Mouse (Mus musculus): ENCODE measurements around the gene Phc2. TPM values are rescaled to one million over a fixed set of nuclear protein-coding genes. Genes with fewer than 3 reads are reported as not detected.

Phc2 gene
- polyA plus RNA-seq, 1 experiment = 64.6 TPM

DNA sequence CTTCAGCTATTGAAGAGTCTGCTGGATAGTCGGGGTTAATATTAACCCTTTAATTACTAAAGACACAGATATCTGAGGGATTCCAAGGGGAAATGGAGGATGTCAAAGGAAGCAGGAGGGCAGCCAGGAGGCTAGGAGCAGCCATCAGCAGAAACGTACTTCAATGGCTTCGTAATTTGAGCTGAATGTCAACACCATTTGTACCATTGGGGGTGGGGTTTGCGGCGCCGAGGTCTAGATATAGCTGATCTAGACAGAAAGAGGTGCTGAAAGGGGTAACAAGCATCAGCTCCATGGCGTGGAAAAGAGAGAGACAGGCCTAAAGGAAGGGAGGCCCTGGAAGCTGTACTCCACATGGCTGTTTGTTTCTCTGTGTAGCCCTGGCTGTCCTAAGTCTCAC lies 7.7 kb upstream of the Phc2 start:
- DNase-seq = peak; percentile 17
- Histone ChIP-seq H3K27ac (ENCODE audit: insufficient read depth, low read depth, low read length) (peak overlapping the region; percentile 84; the same call in 1 of the 2 replicates), H3K4me1 (ENCODE audit: control insufficient read depth, insufficient read depth, low read length) (peaks cover 25% of the 10 kb centered on the region), H3K36me3 (ENCODE audit: control insufficient read depth, insufficient read depth, low read length) (no peaks in the 10 kb centered on the region), H3K27me3 (replicated peaks; ENCODE audit: control insufficient read depth, insufficient read depth, low read length) (no peaks in the 10 kb centered on the region), H3K4me3 (ENCODE audit: insufficient read depth, low read depth, low read length) (no peak overlapping the region)
- 37% methylated on average over 7 of the region's 7 CpGs for WGBS
- TF ChIP-seq CTCF (conservative IDR thresholded peaks at IDR 0.05; ENCODE audit: insufficient read depth, insufficient read length, low read depth, low read length) (no peak), POLR2A (IDR thresholded peaks at IDR 0.05; ENCODE audit: low read depth, low read length) (no peak)

DNA sequence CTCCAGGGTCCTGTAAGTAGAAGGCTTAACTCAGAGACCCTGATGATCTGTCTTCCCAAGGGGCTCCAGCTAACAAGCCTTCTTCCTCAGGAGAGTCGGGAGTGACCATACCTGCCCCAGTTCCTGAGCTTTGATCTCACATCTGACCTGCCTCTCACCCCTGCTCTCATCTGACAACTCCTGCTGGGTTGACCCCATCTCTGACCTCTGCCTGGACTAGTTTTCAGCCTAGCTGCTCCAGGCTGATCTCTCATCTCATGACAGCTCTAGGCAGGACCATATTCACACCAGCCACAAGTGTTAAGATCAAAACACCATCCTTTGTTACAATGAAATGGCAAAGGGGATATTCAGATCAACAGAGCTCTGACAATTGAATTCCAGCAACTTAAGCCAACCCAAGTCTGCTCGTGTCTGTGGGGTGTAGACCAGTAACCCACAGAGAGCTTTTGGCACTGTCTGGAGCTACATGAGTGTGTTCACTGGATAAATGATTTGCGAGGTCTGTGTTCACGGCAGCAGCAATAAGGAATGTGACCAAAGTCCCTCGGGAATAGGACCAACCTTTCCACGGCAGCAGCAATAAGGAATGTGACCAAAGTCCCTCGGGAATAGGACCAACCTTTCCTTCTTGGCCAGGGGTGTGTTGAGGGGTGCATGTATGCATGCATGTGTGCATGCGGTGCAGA lies 5.8 kb upstream of the Phc2 start:
- DNase-seq = peak; percentile 92
- H3K27ac ChIP-seq (ENCODE audit: insufficient read depth, low read depth, low read length) = peak overlapping the region; percentile 83
- WGBS = 30% methylated on average over 8 of the region's 8 CpGs
- H3K36me3 ChIP-seq (ENCODE audit: control insufficient read depth, insufficient read depth, low read length) = no peaks in the 10 kb centered on the region
- H3K4me1 ChIP-seq (ENCODE audit: control insufficient read depth, insufficient read depth, low read length) = peaks cover 25% of the 10 kb centered on the region
- TF ChIP-seq POLR2A (IDR thresholded peaks at IDR 0.05; ENCODE audit: low read depth, low read length) = no peak
- TF ChIP-seq CTCF (conservative IDR thresholded peaks at IDR 0.05; ENCODE audit: insufficient read depth, insufficient read length, low read depth, low read length) = no peak
- no peak overlapping the region for H3K4me3 ChIP-seq (ENCODE audit: insufficient read depth, low read depth, low read length)
- no peaks in the 10 kb centered on the region for H3K27me3 ChIP-seq (replicated peaks; ENCODE audit: control insufficient read depth, insufficient read depth, low read length)

DNA sequence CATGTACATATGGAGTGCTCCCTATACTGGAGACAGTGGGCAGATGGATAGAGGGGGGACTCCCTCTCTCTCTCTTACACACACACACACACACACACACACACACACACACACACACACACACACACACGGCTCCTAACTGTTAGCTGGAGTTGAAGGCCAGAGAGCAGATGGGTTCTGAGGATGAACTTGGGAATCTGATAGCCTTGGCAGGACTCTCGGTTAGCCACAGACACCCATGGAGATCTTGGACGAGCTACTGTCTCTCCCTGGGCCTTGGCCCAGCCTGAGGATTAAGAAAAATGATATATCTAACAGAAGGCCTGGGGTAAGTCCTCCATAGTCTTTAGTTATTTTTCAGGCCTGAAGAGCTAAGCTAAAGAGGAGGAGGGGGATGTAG lies 3.0 kb upstream of the Phc2 start:
- H3K36me3 ChIP-seq (ENCODE audit: control insufficient read depth, insufficient read depth, low read length) = no peaks in the 10 kb centered on the region
- no peaks in the 10 kb centered on the region for H3K27me3 ChIP-seq (replicated peaks; ENCODE audit: control insufficient read depth, insufficient read depth, low read length)
- TF ChIP-seq POLR2A (IDR thresholded peaks at IDR 0.05; ENCODE audit: low read depth, low read length) = no peak
- no peak for TF ChIP-seq CTCF (conservative IDR thresholded peaks at IDR 0.05; ENCODE audit: insufficient read depth, insufficient read length, low read depth, low read length)
- H3K4me3 ChIP-seq (ENCODE audit: insufficient read depth, low read depth, low read length) = no peak overlapping the region
- 57% methylated on average over 3 of the region's 3 CpGs for WGBS
- H3K4me1 ChIP-seq (ENCODE audit: control insufficient read depth, insufficient read depth, low read length) = peaks cover 32% of the 10 kb centered on the region
- H3K27ac ChIP-seq (ENCODE audit: insufficient read depth, low read depth, low read length) = no peak overlapping the region
- DNase-seq = no peak

DNA sequence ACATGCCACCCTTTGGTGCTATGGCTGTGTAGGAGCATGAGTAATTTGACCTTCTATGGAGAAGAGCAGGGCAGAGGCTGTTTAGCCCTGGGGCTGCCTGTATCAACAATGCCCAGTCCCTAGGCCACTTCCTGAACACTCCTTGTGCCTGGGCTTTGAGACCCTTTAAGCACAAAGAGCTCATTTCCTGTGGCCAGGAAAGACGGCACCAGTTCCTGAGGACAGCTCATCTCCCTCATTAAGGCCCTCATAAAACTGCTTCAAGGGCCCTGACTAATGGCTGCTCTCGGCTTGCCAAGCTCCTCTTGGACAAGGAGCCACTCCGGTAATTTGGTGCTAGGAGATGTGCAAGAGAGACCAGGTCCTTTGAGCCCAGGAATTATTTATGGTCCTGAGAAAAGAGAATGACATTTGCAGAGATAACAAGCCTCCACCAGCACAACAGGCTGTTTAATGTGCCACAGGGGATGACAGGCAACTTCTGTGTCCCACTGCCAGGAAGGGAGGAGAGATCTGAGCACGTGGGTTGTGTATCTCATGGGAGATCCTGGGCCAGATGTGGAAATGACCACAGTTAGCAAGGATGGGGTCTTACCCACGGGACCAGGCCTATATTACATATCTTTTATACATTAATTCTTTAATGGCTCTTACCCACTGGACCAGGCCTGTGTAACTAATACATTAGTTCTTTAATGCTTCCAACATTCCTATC lies 1.8 kb upstream of the Phc2 start:
- H3K4me1 ChIP-seq (ENCODE audit: control insufficient read depth, insufficient read depth, low read length) = peaks cover 22% of the 10 kb centered on the region
- H3K36me3 ChIP-seq (ENCODE audit: control insufficient read depth, insufficient read depth, low read length) = no peaks in the 10 kb centered on the region
- H3K27ac ChIP-seq (ENCODE audit: insufficient read depth, low read depth, low read length) = no peak overlapping the region
- 57% methylated on average over 5 of the region's 5 CpGs for WGBS
- no peaks in the 10 kb centered on the region for H3K27me3 ChIP-seq (replicated peaks; ENCODE audit: control insufficient read depth, insufficient read depth, low read length)
- no peak for DNase-seq
- no peak overlapping the region for H3K4me3 ChIP-seq (ENCODE audit: insufficient read depth, low read depth, low read length)
- no peak for TF ChIP-seq CTCF (conservative IDR thresholded peaks at IDR 0.05; ENCODE audit: insufficient read depth, insufficient read length, low read depth, low read length)
- TF ChIP-seq POLR2A (IDR thresholded peaks at IDR 0.05; ENCODE audit: low read depth, low read length) = no peak

DNA sequence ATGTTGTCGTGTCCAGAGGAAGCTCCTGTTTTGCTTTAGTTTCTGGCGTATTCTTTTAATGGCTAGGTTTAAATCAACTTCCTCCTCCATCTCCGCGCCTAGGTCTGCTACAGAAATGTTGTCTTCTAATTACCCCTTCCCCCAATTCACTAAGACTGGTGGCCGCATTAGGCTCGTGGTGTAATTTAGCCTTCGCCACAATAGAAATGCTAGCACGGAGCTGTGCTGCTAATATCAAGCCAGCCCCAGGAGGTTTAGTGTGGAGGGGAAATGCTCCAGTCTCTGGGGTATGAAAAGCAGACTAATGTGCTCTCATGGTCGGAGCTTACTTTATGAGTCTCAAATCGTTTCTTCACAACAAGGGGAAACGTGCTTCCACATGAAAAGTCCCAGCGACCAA lies 944 bp downstream of the Phc2 start:
- TF ChIP-seq CTCF (conservative IDR thresholded peaks at IDR 0.05; ENCODE audit: insufficient read depth, insufficient read length, low read depth, low read length) = no peak
- Histone ChIP-seq H3K27ac (ENCODE audit: insufficient read depth, low read depth, low read length) (peak overlapping the region; percentile 60; the same call in 1 of the 2 replicates), H3K27me3 (replicated peaks; ENCODE audit: control insufficient read depth, insufficient read depth, low read length) (no peaks in the 10 kb centered on the region), H3K36me3 (ENCODE audit: control insufficient read depth, insufficient read depth, low read length) (no peaks in the 10 kb centered on the region), H3K4me1 (ENCODE audit: control insufficient read depth, insufficient read depth, low read length) (peaks cover 7% of the 10 kb centered on the region; the same call in 1 of the 2 replicates), H3K4me3 (ENCODE audit: insufficient read depth, low read depth, low read length) (peak overlapping the region; percentile 73)
- no peak for DNase-seq
- WGBS = 4% methylated on average over 12 of the region's 12 CpGs

DNA sequence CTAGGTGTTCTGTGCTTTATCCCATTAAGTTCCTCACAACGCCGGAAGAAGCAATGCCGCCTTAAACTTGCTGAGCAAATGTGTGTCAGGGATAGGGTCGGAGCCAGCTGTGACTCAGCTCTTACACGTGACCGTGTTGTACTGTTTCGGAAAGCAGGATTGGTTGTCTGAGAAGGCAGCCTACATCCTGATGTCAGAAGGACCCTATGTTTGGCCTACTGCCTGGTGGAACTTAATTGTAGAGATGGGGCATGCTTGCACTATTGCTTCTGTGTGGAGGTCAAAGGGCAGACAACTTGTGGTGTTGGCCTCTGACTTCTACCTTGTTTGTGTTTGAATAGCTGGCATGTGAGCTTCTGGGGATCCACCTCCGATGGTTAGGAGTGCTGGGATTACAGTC lies 5.7 kb downstream of the Phc2 start:
- DNase-seq = no peak
- no peaks in the 10 kb centered on the region for H3K36me3 ChIP-seq (ENCODE audit: control insufficient read depth, insufficient read depth, low read length)
- H3K27ac ChIP-seq (ENCODE audit: insufficient read depth, low read depth, low read length) = no peak overlapping the region
- H3K4me3 ChIP-seq (ENCODE audit: insufficient read depth, low read depth, low read length) = no peak overlapping the region
- peaks cover 7% of the 10 kb centered on the region; the same call in 1 of the 2 replicates for H3K4me1 ChIP-seq (ENCODE audit: control insufficient read depth, insufficient read depth, low read length)
- TF ChIP-seq CTCF (conservative IDR thresholded peaks at IDR 0.05; ENCODE audit: insufficient read depth, insufficient read length, low read depth, low read length) = no peak
- TF ChIP-seq POLR2A (IDR thresholded peaks at IDR 0.05; ENCODE audit: low read depth, low read length) = no peak
- WGBS = 82% methylated on average over 8 of the region's 8 CpGs
- no peaks in the 10 kb centered on the region for H3K27me3 ChIP-seq (replicated peaks; ENCODE audit: control insufficient read depth, insufficient read depth, low read length)

DNA sequence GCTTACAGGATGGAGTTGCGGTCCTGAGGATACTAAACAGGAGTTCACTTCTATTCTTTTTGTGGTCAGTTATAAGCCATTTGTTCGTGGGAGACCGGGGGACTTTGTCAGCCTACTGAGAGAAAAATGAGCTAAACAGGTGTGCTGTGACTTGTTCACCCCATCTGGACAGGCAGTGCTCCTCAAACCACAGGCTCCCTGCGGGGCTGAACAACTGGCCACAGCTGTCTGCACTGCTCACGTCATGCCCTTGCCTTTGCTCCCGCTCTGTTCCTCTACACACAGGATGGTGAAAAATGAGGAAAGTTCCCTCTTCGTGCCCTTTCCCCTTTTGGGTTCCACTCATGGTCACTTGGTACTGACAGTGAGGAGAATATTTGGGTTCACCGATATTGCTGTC lies 6.6 kb downstream of the Phc2 start:
- DNase-seq = no peak
- 83% methylated on average over 8 of the region's 8 CpGs for WGBS
- H3K36me3 ChIP-seq (ENCODE audit: control insufficient read depth, insufficient read depth, low read length) = no peaks in the 10 kb centered on the region
- H3K4me3 ChIP-seq (ENCODE audit: insufficient read depth, low read depth, low read length) = no peak overlapping the region
- TF ChIP-seq POLR2A (IDR thresholded peaks at IDR 0.05; ENCODE audit: low read depth, low read length) (no peak), CTCF (conservative IDR thresholded peaks at IDR 0.05; ENCODE audit: insufficient read depth, insufficient read length, low read depth, low read length) (no peak)
- no peak overlapping the region for H3K27ac ChIP-seq (ENCODE audit: insufficient read depth, low read depth, low read length)
- no peaks in the 10 kb centered on the region for H3K27me3 ChIP-seq (replicated peaks; ENCODE audit: control insufficient read depth, insufficient read depth, low read length)
- no peaks in the 10 kb centered on the region for H3K4me1 ChIP-seq (ENCODE audit: control insufficient read depth, insufficient read depth, low read length)

Measured in kidney, adult 2 months (tissue).